Mouse (Mus musculus): Measurements from ENCODE around the gene Far1.

DNA sequence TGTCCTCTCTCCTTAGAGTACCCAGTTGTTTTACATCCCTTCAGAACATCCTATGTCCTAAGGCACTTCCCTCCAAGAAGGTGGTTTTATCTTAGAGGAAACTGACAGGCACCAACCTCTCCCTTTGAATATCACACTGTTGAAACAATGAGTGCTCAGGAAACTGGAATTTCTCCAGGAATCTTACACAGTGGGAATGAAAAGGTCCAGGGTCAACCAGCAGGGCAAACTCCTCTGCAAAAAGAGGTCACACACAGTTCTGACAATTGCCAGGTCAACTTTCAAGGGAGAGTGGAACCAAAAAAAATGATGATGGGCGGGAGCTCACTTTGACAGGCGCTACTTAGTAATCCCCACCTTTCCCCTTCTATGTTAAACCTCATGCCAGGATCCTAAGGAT is 43.0 kb upstream of the Far1 start:
- no peak for TF ChIP-seq CTCF (IDR thresholded peaks at IDR 0.05; ENCODE audit: control insufficient read depth, insufficient read depth, insufficient replicate concordance, low read depth, low read length)
- TF ChIP-seq POLR2A (IDR thresholded peaks at IDR 0.05; ENCODE audit: control insufficient read depth, low read depth, low read length), result no peak
